Mouse (Mus musculus): ENCODE measurements at regions not wholly inside any gene's neighbourhood (a gene's known extent, or its start where the extent isn't known, plus 50 kb on each side); places are given as distances from the start of the nearest gene placed in this dataset.

- TF ChIP-seq POLR2A (IDR thresholded peaks at IDR 0.05; ENCODE audit: borderline replicate concordance, extremely low read depth, low read depth, low read length) (no peak), CTCF (IDR thresholded peaks at IDR 0.05; ENCODE audit: insufficient read depth, low read length) (no peak)
Measured at GRCm38 (mm10) chr19:26447427-26448023, 157.3 kb upstream of the Smarca2 start.

Measured in lung, adult 2 months (tissue).